Mouse (Mus musculus) heart, embryonic 10.5 days (tissue): Measurements from ENCODE around the gene Crlf2. TPM values are rescaled to one million over a fixed set of nuclear protein-coding genes. Genes with fewer than 3 reads are reported as not detected.

Source experiments
- DNase-seq: peaks from one replicate; pipeline ENCODE4 v3.0.0-alpha.2; 2017; ENCODE audit warnings: low spot score
- H3K27ac ChIP-seq: fragments of 300-500 bp; sonication (generic); 2 replicates; pipeline ENCODE4 v1.5.1; 2016; ENCODE audit warnings: mild to moderate bottlenecking
- H3K27me3 ChIP-seq: fragments of 300-500 bp; sonication (generic); 2 replicates; pipeline ENCODE4 v1.6.1; 2016; ENCODE audit warnings: mild to moderate bottlenecking; ENCODE audit not compliant: poor library complexity, insufficient read depth, severe bottlenecking
- H3K36me3 ChIP-seq: fragments of 300-500 bp; sonication (generic); 2 replicates; pipeline ENCODE4 v1.6.1; 2016; ENCODE audit warnings: mild to moderate bottlenecking, moderate library complexity
- H3K4me1 ChIP-seq: fragments of 300-500 bp; sonication (generic); 2 replicates; pipeline ENCODE4 v1.6.1; 2016; ENCODE audit warnings: mild to moderate bottlenecking
- H3K4me3 ChIP-seq: fragments of 300-500 bp; sonication (generic); 2 replicates; pipeline ENCODE4 v1.5.1; 2016; ENCODE audit warnings: mild to moderate bottlenecking, moderate library complexity
- H3K9me3 ChIP-seq: fragments of 300-500 bp; sonication (generic); 2 replicates; pipeline ENCODE4 v1.6.1; 2016; ENCODE audit warnings: mild to moderate bottlenecking, moderate library complexity
- WGBS: fragments of 180-500 bp; shearing (Covaris S2); methylation state at CpG from one replicate; pipeline ENCODE4 v1.1.7; 2016; 5-methylcytosine and 5-hydroxymethylcytosine counted together
- polyA plus RNA-seq: library from polyadenylated mRNA; unstranded; fragments of >200 nt; fragmentation: Nextera tagmentation; extraction: Ambion mirVana; gene quantifications from 2 replicates; pipeline ENCODE4 v1.2.1, GENCODE M21; 2016

Gene Crlf2
- polyA plus RNA-seq, 1 experiment from 2014 or later: 9.3 TPM

GRCm38 (mm10) chr5:109554091-109555050 lies 4.4 kb downstream of the Crlf2 start:
- H3K27ac ChIP-seq: no peak overlapping the region
- 76% methylated on average over 30 of the region's 30 CpGs for WGBS
- peaks cover 70% of the 10 kb centered on the region for H3K9me3 ChIP-seq
- no peak overlapping the region for H3K4me3 ChIP-seq
- H3K27me3 ChIP-seq: no peaks in the 10 kb centered on the region
- DNase-seq: peak; percentile 75
- H3K4me1 ChIP-seq: no peaks in the 10 kb centered on the region
- peaks cover 41% of the 10 kb centered on the region for H3K36me3 ChIP-seq

GRCm38 (mm10) chr5:109553160-109553930 lies 5.4 kb downstream of the Crlf2 start:
- Histone ChIP-seq H3K36me3 (peaks cover 41% of the 10 kb centered on the region), H3K4me3 (no peak overlapping the region), H3K27ac (no peak overlapping the region), H3K4me1 (no peaks in the 10 kb centered on the region), H3K9me3 (peaks cover 70% of the 10 kb centered on the region), H3K27me3 (no peaks in the 10 kb centered on the region)
- 56% methylated on average over 18 of the region's 18 CpGs for WGBS
- DNase-seq: peak; percentile 74

DNA sequence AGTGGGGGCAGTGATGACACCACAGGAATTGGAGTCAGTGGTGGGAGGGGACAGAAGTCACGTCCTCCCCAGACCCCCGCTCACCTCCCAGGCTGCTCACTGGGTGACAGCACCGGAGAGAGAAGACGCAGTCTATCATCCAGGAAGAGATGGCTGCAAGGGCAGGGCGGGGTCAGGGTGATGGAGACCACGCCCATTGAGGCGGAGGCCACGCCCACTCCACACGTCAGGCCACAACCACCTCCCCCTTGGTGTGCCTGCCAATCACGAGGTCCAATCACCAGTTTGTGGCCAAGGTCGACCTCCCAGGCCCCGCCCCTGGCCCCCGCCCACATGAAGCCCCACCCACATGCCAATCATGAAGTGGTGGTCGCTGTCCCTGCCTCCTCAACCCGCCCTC lies 6.3 kb downstream of the Crlf2 start:
- Histone ChIP-seq H3K27me3 (no peaks in the 10 kb centered on the region), H3K36me3 (peaks cover 41% of the 10 kb centered on the region), H3K4me3 (no peak overlapping the region), H3K27ac (no peak overlapping the region), H3K9me3 (peaks cover 70% of the 10 kb centered on the region), H3K4me1 (no peaks in the 10 kb centered on the region)
- 69% methylated on average over 15 of the region's 15 CpGs for WGBS
- no peak for DNase-seq

- H3K27ac ChIP-seq: no peak overlapping the region
- WGBS: 81% methylated on average over 10 of the region's 13 CpGs
- no peaks in the 10 kb centered on the region for H3K27me3 ChIP-seq
- DNase-seq: peak; percentile 74
- H3K4me1 ChIP-seq: no peaks in the 10 kb centered on the region
- peaks cover 41% of the 10 kb centered on the region for H3K36me3 ChIP-seq
- peaks cover 70% of the 10 kb centered on the region for H3K9me3 ChIP-seq
- no peak overlapping the region for H3K4me3 ChIP-seq
Observed at GRCm38 (mm10) chr5:109552116-109552515, 6.7 kb downstream of the Crlf2 start.

DNA sequence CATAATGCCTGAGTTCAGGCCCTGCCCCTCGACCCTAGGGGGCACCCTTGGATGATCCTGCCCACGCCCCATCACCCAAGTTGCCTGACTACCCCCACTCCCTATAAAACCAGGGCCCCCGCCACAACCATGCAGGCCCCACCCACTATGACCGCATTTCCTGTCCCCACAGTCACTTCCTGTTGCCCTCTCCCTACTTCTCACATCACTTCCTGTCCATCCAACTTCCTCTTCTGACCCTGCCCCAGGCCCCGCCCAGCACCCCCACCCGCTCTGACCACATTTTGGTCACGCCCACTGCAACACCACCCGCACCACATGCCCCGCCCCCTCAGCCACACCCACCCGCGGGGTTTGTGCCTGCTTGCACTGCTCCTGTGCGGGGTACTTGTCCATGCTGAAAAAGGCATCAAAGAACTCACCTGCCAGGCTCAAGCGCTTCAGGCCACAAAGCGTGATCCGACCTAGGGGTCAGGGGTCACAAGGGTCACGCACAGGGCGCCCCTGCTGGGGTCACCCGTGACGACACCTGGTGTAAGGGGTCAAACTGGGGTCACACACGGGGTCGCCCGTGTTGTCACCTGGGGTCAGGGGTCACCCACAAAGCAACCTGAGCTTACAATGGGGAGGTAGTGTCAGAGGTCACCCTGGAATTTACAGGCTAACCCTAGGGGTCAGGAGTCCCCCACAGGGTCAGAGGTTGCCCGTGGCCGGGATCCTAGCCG lies 7.6 kb downstream of the Crlf2 start:
- Histone ChIP-seq H3K4me1 (no peaks in the 10 kb centered on the region), H3K9me3 (peaks cover 61% of the 10 kb centered on the region), H3K27ac (no peak overlapping the region), H3K4me3 (no peak overlapping the region), H3K36me3 (peaks cover 38% of the 10 kb centered on the region), H3K27me3 (no peaks in the 10 kb centered on the region)
- WGBS: 85% methylated on average over 25 of the region's 25 CpGs
- DNase-seq: no peak

GRCm38 (mm10) chr5:109550225-109550935 lies 8.4 kb downstream of the Crlf2 start:
- H3K36me3 ChIP-seq: peaks cover 30% of the 10 kb centered on the region
- no peaks in the 10 kb centered on the region for H3K4me1 ChIP-seq
- DNase-seq: no peak
- 76% methylated on average over 33 of the region's 36 CpGs for WGBS
- H3K27me3 ChIP-seq: no peaks in the 10 kb centered on the region
- H3K27ac ChIP-seq: no peak overlapping the region
- no peak overlapping the region for H3K4me3 ChIP-seq
- peaks cover 53% of the 10 kb centered on the region for H3K9me3 ChIP-seq

DNA sequence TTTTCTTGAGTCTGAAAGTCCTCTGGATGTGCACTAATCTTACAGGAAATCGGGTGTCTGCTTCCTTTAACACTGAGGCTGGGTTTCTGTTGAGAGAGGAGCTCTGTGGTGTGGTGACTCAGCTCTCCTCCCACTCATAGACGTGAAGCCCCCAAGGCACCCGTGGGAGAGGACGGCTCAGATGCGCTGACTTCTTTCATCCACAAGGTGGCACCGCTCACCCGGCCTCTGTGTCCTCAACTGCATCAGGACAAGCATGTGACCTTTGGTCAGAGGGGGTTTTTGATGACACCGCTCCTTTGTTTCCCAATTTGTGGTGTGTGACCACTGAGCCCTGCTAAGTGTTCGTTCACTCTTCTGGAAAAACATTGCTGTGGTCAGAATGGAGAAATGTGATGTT lies 10.1 kb downstream of the Crlf2 start:
- Histone ChIP-seq H3K4me3 (no peak overlapping the region), H3K36me3 (peaks cover 15% of the 10 kb centered on the region), H3K27ac (no peak overlapping the region), H3K9me3 (peaks cover 36% of the 10 kb centered on the region), H3K4me1 (no peaks in the 10 kb centered on the region), H3K27me3 (no peaks in the 10 kb centered on the region)
- no peak for DNase-seq
- 67% methylated on average over 9 of the region's 9 CpGs for WGBS

GRCm38 (mm10) chr5:109547112-109547511 lies 11.7 kb downstream of the Crlf2 start:
- no peaks in the 10 kb centered on the region for H3K4me1 ChIP-seq
- H3K9me3 ChIP-seq: peaks cover 20% of the 10 kb centered on the region
- 63% methylated on average over 2 of the region's 2 CpGs for WGBS
- H3K36me3 ChIP-seq: peaks cover 9% of the 10 kb centered on the region
- DNase-seq: no peak
- no peak overlapping the region for H3K27ac ChIP-seq
- H3K27me3 ChIP-seq: no peaks in the 10 kb centered on the region
- H3K4me3 ChIP-seq: no peak overlapping the region

GRCm38 (mm10) chr5:109509679-109510078 lies 49.1 kb downstream of the Crlf2 start:
- Histone ChIP-seq H3K9me3 (no peaks in the 10 kb centered on the region), H3K4me3 (no peak overlapping the region), H3K27ac (no peak overlapping the region), H3K36me3 (no peaks in the 10 kb centered on the region), H3K27me3 (no peaks in the 10 kb centered on the region), H3K4me1 (no peaks in the 10 kb centered on the region)
- no peak for DNase-seq

DNA sequence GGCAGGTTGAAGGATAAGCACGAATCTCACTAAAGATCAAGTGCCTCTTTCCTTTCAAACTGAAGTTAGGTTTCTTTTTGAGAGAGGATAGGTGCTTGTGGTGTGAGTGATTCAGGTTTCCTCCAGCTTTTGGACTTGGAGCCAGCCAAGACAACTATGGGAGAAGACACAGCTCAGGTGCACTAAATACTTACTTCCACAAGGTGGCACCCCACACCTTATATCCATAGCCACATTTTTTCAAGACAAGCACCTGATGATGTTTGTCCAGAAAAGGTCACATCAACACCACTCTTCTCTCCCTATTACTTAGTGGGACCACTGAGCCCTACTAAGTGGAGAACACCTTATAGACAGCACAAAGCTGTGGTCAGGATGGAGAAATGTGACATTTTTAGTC lies 52.1 kb downstream of the Crlf2 start:
- DNase-seq: no peak
- Histone ChIP-seq H3K4me3 (no peak overlapping the region), H3K4me1 (no peaks in the 10 kb centered on the region), H3K36me3 (no peaks in the 10 kb centered on the region), H3K27ac (no peak overlapping the region), H3K27me3 (no peaks in the 10 kb centered on the region), H3K9me3 (no peaks in the 10 kb centered on the region)
- WGBS: 5% methylated on average over 1 of the region's 1 CpGs
